Mouse (Mus musculus) mature B cell (primary cell): ENCODE measurements around the gene Hps4.
"Not testable (repeated sequence)": the region's sequence is repeated elsewhere in the genome, so short reads cannot be mapped to it uniquely, and the experiment has no call there.

Experiments
- in situ Hi-C: fragments of 300-500 bp; cut with MboI; formaldehyde crosslinking; loops from 2 replicates; pipeline ENCODE4 v1.14.3; 2019

Hps4 gene

DNA sequence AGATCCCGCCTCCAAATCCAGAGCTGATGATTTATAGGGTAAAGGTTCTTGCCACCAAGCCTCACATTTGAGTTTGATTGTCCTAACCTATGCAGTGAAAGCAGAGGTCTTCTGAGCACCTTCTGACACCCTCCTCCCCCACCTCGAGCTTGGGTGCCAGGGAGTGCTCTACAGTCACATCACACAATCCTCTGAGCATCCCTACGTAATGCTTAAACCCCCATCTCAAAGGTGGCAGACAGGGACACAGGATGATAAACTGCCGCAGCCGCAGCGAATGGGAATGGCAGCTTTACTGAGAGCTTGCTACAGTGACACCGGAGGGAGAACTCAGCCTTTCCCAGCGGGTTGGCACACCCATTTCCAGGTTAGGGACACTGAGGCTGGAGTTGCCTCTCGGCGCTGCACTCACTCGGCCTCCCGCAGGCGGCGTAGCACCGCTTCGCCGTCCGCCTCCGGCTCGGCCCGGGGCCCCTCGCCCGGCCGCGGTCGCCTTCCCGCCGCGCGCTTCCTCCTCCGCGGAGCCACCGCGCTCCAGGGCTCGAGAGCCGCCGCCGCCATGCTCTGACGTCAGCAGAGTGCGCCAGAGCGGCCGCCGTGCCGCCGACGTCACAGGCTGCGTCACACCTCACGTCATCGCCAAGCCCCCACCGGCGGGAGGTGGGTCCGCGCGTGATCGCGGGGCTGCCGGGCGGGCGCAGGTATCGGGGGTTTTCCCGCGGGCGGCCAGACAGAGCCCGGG is at the start of gene Hps4, which contains the start of gene Srrd:
Gene Hps4, plus strand, starts transcription at position 621 of the 742 bp plus-strand sequence.
Gene Srrd, minus strand, starts transcription at position 578 of the 742 bp plus-strand sequence.
- in situ Hi-C loops: no loop called here

DNA sequence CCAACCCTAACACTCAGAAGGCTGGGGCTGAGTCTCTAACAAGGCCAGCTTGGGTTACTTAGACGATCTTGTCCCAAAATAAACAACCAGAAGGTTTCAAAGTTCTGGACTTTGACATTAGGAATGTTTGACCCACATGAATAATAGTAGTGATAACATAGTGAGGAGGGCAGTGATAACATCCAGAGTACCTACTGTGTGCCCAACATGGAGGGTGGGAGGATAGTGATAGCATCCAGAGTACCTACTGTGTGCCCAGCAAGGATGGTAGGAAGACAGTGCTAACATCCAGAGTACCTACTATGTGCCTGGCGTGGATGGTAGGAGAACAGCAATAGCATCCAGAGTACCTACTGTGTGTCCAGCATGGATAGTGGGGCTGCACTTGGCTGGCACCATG is 49.1 kb upstream of the Hps4 start:
- in situ Hi-C loops: no loop called here

DNA sequence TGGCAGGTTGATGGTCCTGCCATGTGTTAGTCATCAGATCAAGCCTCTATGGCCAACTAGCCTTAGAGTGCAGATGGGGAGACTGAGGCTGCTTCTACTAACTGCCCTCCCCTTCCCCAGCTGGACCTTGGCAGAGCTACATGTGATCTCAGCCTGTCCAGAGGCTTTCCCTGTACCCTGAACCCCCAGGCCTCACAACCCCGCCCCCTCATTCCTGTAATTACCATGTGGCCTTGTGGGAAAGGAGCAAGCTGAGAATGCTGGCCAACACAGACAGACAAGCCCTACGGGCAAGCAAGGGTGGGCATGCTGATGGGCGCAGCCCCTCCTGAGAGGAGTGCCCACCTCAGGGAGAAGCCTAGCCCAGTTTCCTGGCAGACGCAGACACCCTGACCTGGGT is 48.2 kb upstream of the Hps4 start:
- in situ Hi-C loops: no loop called here

DNA sequence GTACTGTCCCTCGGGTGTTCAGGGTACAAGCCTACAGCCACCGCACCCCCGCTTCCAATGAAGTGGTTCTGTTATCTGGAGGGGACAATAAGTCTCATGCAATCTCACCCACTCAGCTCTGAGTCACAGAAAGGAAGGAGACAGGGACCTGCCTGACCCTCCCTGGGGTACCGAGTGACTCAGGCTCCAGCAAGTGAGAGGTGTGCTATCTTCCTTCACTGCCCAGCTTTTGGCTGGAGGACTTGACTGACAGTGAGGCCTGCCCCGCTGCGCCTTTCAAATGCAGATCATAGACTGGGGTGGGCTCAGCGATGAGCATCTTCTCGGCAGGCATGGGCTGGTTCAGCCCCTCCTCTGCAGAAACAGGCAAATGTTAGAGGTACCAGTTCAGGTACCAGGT is 47.7 kb upstream of the Hps4 start:
- in situ Hi-C loops: no loop called here

DNA sequence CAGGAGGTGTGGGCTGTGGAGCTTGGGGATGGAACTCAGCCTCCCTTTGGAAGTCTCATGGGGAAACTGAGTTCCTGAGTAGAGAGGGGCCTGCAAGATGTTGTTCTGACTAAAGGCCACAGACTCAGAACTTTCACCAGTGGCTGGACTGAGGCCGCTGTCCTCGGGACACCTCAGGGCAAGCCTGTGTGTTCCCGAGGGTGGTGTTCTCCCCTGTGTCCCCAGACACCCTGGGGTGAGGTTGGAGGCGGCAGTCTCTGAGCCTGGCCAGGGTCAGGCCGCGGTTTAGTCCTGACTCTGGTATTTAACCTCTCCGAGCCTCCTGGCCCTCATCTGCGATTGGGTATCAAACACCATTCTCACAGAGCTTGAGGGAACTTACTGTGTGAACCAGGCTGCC is 47.3 kb upstream of the Hps4 start:
- in situ Hi-C loops: no loop called here

DNA sequence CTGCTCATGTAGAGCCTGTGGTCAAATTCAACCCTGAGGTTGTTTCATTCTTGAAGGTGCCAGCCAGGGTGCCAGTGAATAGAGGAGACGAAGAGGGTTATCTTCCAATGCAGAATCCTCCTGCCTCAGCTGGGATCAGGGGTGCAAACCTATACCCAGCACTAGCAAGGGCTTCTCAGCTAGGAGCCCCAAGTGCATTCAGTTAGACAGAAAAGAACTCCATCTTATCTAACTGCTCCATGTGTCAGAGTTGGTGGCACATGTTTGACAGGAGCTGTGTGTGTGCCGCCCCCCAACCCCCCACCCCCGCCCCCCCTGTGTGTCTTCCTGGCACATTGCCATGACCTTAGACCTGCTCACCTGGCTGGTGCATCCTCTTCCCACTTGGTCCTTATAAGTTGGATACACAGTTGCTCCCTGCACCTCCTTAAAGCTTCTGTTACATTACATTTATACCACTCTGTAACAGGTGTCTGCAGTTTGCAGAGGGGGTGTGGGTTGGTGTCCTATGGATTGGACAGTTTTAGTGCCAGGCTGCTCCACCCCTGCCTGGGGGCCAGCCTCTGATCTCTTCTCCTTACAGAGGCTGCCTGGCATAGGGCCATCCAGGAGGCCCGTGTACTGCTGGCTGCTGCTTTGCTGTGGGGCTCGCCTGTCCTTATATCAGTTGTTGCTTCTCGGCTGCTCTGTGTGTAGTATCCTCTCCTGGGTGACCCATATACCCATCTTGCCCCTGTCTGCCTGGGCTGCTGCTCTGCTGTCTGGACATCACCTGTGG is 46.3 kb upstream of the Hps4 start:
- in situ Hi-C loops: no loop called here

DNA sequence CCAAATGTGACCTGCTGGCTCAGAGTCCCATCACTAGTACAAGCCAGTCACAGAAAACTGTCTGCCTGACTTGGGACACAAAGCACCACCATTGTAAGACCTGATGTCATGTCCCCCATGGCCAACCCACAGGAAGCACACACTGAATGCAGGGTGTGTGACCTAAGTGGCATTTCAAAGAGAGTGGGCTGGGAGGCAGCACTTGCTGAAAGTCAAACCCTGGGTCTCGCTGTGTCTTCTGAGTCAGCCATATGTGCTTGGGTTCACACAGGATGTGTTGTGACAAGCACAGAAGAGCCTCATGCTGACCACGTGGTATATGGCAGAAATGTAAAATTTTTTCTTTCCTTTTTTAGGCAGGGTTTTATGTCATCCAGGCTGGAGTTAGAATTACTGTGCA is 45.6 kb upstream of the Hps4 start:
- in situ Hi-C loops: no loop called here

DNA sequence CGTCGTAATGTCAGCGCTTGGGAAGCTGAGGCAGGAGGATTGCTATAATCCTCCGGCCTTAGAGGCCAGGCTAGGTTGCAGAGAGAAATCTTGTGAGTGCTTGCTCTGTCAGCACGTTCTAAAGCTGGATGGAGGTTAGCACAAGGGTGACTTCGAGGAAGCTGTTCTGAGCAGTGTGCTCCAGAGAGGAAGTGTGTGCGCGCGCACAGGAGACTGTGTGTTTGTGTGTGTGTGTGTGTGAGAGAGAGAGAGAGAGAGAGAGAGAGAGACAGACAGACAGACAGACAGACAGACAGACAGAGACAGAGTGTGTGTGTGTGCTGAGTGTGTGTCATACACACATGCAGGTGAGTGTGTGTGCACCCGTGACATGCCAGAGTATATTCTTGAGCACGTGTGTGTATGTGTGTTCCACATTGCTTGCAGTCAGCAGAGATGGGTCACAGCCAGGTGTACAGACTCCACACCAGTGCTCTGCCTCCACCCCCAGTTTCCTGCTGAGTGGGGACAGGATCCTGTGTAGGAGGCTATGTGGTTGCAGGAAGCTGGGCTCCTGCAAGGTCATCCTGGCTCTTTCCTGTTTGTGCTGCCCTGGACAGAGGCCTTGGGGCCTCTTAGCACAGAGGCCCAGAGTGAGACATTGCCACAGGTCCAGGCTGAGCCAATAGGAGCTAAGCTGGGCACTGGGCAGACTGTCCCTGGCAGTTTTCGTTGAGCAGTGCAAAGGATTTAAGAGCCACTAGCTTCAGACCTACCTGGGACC is 44.5 kb upstream of the Hps4 start:
- in situ Hi-C loops: no loop called here

DNA sequence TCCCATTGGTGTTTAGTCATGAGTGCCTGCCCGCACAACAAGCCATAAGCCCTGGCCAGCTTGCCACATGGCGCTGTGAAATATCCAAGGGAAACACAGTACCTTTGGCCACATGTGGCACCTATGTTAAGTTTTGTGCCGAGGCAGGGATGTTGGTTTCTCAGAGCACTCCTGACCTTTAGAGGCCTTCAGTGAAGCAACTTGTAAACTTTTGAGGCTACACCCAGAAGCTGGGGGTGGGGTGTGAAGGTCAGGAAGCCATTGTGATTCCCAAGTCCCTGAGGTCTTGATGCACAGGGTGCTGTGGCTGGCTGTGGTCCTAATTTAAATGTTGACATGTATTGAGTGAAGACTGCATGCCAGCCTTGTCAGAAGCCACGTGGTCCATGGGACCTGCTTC is 43.5 kb upstream of the Hps4 start:
- in situ Hi-C loops: no loop called here

DNA sequence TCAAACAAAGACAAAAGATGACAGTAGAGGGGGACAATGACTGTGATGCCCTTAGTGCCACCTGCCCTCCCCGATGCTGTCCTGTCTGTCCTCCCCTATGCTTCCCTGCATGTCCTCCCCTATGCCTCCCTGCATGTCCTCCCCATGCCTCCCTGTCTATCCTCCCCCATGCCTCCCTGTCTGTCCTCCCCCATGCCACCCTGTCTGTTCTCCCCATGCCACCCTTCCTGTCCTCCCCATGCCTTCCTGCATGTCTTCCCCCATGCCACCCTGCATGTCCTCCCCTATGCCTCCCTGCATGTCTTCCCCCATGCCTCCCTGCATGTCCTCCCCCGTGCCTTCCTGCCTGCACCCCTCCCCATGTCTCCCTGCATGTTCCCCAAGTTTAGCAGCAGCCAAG is 42.8 kb upstream of the Hps4 start:
- in situ Hi-C loops: no loop called here

DNA sequence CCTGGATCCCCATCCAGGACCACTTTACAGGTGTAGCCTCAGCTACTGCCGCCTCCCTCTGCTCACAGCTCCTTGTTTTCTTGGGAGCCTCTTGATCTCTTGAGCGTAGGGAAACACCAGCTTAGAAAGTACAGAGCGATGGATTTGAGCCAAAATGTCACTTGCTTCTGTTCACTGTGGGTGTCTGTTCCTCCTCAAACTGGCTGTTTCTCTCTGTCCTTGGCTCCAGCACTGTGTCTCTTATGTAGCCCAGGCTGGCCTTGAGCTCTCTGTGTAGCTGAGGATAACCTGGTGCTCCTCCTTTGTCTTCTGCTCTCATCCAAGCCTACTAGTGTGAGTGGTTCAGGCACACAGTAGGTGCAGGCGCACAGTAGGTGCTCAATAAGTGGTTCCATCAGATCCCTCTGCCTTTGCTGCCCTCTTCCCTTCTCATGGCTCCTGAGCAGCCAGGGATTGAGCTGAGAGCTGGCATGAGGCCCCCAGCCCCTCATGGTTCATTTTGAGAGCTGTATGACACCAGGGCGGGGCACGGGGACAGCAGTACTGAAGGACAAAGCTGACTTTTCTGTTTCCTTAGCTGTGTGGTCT is 42.1 kb upstream of the Hps4 start:
- in situ Hi-C loops: no loop called here

DNA sequence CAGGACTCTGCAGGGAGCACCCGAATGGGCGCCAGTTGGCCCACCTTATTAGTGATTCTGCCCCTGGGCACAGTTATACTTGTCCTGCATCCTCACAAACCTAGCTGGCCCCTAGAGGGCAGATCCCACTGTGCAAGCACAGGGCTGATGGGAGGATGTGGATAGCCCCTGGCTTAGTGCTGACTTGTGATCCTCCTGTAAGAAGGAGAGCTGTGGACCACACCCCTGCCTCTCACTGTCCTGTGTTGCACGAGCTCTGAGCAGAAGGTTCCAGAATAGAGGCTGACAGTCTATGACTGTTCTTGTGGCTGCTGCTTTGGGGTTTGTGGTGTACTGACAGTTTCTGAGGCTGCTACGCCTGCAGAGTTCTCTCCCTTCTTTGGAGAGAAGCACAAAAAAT is 41.2 kb upstream of the Hps4 start:
- in situ Hi-C loops: no loop called here

DNA sequence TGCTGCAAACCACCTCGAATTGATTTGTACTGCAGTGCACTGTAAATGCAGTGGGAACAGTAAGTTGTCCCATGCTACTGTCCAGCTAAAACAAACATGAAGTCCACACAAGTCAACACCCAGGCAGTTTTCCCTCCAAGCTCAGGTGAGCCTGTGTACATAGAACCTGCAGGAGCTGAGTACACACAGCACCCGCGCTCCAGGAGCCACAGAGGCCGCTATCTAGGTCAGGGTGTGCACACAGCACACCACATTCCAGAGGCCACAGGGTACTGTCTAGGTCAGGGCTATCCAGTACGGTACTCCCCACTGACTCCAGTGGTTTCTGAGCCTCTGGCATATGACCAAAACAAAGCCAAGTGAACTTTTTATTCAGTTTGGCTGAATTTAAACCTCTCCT is 40.6 kb upstream of the Hps4 start:
- in situ Hi-C loops: no loop called here

DNA sequence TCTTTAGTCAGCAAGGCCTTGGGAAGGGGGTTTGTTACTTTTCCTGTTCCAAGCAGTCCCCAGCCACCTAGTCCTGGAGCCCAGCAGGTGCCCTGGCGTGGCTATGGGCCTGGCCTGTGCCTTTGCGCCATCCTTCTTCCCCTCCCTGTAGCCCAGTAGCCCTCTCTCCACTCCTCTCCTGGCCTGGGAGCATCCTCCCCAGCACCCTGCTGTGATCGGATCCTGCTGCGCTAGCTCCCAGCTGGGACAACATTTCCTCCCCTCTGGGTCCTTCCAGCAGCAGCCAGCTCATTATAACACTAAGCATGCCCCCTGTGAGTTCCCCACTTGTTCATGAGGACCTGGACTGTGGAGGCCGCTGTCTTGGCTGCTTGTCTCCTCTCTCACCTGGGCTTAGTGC is 37.0 kb upstream of the Hps4 start:
- in situ Hi-C loops: no loop called here

DNA sequence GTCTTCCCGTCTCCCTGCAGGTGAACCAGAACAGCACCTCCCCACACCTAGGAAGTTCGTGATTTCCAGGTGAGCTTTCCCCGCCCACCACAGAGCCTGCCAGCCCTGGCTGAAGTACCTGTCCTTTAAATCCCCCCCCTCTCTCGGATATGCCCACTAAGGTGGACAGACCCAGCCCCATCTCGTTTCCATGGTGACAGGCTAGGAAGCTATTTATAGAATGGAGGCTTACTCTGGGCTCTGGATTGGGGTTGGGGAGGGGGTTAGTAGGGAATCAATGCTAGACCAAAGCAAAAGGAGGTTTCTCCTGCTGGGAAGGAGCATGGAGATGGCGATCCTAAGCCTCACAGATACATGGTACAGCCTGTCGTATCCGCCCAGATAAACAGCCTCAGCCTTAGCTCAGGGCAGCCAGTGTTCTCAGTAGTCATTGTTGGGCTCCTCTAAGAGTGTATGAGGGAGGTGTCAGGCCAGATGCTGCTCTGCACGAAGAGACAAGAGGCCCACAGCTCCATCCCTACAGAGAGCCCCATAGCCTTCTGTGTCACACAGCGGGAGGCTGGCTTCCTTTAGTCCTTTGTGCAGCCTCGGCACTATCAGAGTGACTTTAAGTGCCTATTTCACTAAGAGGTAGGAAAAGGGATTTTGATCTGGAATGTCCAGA is 29.5 kb upstream of the Hps4 start:
- in situ Hi-C loops: no loop called here

DNA sequence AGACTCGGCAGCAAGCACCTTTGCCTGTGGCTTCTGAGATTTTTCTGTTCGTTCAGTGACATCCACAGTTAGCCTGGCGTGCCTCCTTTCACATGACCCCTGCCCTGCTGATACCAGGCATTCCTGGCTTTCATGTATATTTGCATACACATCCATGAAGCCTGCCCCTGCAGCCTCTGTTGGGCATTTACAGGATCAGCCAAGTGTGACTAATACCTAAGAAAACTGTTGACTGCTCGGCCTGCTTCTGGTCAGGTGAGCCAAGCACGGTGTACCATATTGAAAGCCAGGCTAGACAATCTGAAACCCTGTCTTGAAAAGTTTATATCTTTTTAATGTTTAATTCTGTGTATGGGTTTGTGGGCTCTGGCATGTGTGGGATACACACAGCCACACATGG is 26.4 kb upstream of the Hps4 start:
- in situ Hi-C loops: no loop called here

DNA sequence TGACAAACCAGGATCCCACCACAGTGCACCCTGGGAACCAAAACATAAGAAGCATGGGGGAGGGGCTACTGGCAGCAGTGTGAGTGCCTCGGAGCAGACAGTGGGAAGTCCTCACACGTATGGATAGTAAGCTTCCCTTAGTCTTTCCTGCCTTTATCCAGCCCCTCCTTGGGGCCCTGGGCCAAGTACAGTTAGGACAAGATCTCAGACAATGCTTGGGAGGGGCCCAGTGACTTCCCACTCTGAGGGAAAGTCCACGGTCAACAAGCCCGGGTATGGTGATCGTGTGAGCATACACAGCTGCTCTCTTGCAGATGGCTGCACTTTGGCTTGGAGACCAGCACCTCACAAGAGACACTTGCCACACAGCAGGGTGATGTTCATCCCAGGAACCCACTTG is 25.6 kb upstream of the Hps4 start:
- in situ Hi-C loops: no loop called here

DNA sequence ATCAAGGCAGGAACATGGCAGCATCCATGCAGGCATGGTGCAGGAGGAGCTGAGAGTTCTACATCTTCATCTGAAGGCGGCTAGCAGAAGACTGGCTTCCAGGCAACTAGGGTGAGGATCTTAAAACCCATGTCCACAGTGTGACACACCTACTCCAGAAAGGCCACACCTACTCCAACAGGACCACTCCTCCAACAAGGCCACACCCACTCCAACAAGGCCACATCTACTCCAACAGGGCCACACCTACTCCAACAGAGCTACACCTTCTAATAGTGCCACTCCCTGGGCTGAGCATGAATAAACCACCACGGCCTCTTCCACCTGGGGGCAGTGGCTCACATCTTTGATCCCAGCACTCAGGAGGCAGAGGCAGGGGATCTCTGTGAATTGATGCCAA is 23.5 kb upstream of the Hps4 start:
- in situ Hi-C loops: not testable (repeated sequence)

DNA sequence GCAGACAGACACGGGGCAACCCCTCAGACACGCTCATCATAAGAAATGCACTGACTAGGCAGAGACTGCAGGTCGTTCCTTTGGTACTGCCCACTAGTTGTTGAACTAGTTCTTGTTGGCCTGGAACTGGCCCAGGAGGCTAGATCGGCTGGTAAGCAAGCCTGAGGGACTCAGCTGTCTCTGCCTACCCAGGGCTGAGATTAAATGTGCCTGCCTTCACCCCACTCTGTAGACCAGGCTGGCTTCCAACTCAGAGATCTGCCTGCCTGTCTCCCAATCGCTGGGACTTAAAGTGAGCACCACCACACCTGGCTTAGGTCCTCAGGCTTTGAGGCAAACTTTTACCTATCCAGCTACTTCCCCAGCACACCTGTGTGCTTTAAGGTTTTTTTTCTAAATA is 22.5 kb upstream of the Hps4 start:
- in situ Hi-C loops: no loop called here

DNA sequence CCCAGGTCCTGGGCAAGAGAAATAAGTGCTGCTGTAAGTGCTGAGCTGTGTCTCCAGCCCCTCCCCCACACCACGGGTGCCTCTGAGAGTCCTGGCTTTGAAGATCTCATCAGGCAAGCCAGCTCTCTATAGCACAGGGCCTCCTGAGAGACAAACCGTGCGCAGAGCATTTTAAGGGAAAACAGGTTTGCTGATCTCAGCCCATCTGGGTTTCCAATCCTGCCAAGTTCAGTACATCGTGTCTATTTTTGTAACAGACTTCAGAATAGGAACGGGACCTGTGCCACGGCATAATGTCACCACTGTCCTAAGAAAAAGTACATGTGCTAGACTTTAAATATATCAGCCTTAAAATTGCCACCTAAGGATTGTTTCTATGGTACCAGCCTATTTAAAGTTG is 21.9 kb upstream of the Hps4 start:
- in situ Hi-C loops: no loop called here

DNA sequence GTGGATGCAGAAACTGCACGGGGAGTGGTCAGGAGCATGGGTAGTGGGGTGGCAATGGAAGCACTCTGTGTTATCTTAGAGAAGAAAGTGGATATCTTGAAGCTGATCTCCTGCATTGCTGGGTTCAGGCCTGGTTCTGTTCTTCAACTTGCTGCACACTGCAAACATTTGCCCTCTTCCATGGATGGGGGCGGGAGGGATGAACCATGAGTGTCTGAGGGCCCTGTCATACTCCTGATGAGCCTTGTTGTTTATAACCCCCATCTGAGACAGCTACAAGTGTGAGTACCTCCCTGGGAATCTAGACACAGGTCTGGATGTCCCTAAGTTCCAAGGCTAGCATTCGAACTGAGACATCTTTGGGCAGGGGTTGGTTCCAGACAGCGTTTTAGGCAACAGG is 21.5 kb upstream of the Hps4 start:
- in situ Hi-C loops: no loop called here

DNA sequence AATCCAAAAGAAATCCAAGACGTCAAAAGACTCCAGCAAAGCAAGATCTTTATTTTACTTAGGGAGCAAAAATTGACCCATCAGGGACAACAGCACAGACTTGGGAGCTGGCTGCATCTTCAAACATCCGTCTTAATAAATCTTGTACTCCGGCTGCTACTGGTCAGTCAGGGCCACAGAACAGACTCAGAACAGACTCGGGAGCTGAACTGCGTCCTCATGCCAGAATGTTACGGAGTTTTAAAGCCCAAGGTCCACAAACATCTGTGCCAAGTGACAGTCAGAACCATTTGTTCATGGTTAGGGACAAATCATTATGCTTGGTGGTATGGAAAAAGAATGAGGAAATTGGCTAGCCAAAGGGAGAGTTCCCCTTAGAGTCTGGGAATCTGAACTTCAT is 19.6 kb upstream of the Hps4 start:
- in situ Hi-C loops: no loop called here
